Mouse (Mus musculus) forebrain, embryonic 13.5 days (tissue): ENCODE measurements around the gene Ackr3. TPM values are rescaled to one million over a fixed set of nuclear protein-coding genes. Genes with fewer than 3 reads are reported as not detected.

Experiments used
- ATAC-seq: fragments of 200-750 bp; cut with Nextera tagmentation; 2 replicates; pipeline ENCODE4 v1.8.0; 2017
- H3K27ac ChIP-seq: fragments of 300-500 bp; sonication (generic); 2 replicates; pipeline ENCODE4 v1.5.1; 2015; ENCODE audit warnings: inconsistent platforms, mild to moderate bottlenecking, moderate library complexity
- H3K27me3 ChIP-seq: fragments of 300-500 bp; sonication (generic); 2 replicates; pipeline ENCODE4 v1.6.1; 2015; ENCODE audit warnings: mild to moderate bottlenecking, inconsistent platforms
- H3K36me3 ChIP-seq: fragments of 300-500 bp; sonication (generic); 2 replicates; pipeline ENCODE4 v1.6.1; 2015; ENCODE audit warnings: mild to moderate bottlenecking, inconsistent platforms; ENCODE audit not compliant: poor library complexity, severe bottlenecking
- H3K4me1 ChIP-seq: fragments of 300-500 bp; sonication (generic); 2 replicates; pipeline ENCODE4 v1.6.1; 2015; ENCODE audit warnings: inconsistent platforms
- H3K4me2 ChIP-seq: fragments of 300-500 bp; sonication (generic); 2 replicates; pipeline ENCODE4 v1.6.1; 2015; ENCODE audit warnings: inconsistent platforms, mild to moderate bottlenecking, moderate library complexity
- H3K4me3 ChIP-seq: fragments of 300-500 bp; sonication (generic); 2 replicates; pipeline ENCODE4 v1.5.1; 2015; ENCODE audit warnings: mild to moderate bottlenecking, inconsistent platforms
- H3K9ac ChIP-seq: fragments of 300-500 bp; sonication (generic); 2 replicates; pipeline ENCODE4 v1.6.1; 2015; ENCODE audit warnings: mild to moderate bottlenecking, inconsistent platforms
- H3K9me3 ChIP-seq: fragments of 300-500 bp; sonication (generic); replicated peaks from 2 replicates; pipeline ENCODE4 v1.6.1; 2016; ENCODE audit warnings: inconsistent platforms
- WGBS: fragments of 180-500 bp; shearing (Covaris S2); methylation state at CpG from one replicate; pipeline ENCODE4 v1.1.7; 2015; 5-methylcytosine and 5-hydroxymethylcytosine counted together
- polyA plus RNA-seq: library from polyadenylated mRNA; unstranded; fragments of >200 nt; fragmentation: Nextera tagmentation; extraction: Ambion mirVana; gene quantifications from 2 replicates; pipeline ENCODE4 v1.2.1, GENCODE M21; 2015

The Ackr3 gene
- polyA plus RNA-seq, 1 experiment from 2014 or later = 28.5 TPM

GRCm38 (mm10) chr1:90206684-90207083, 2.9 kb downstream of the Ackr3 start:
- peak overlapping the region; percentile 91 for H3K27ac ChIP-seq
- WGBS = 41% methylated on average over 3 of the region's 3 CpGs
- peaks cover 82% of the 10 kb centered on the region for H3K4me1 ChIP-seq

DNA sequence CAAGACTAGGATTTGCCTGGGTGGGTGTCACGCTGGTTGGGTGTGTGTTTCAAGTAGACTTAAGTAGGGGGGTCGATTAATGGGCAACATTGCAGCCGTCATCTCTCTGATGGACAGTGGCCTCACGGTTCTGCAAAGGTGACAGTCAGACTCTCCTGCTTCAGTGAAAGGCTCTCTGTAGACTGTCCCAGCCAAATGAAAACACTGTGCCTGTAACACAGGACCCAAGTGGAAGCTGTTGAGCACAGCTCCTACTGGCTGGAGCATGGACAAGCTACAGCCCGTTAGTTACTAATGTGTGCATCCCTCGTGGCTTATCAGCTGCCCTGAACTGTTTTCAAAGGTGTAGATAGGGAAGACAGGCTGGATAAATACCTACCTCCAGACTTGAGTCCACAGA, 3.5 kb downstream of the Ackr3 start:
- peaks cover 76% of the 10 kb centered on the region for H3K4me1 ChIP-seq
- no peak for ATAC-seq
- WGBS = 43% methylated on average over 6 of the region's 6 CpGs
- peaks cover 4% of the 10 kb centered on the region; the same call in 1 of the 2 replicates for H3K27me3 ChIP-seq
- H3K36me3 ChIP-seq = no peaks in the 10 kb centered on the region
- peak overlapping the region; percentile 68 for H3K9ac ChIP-seq
- peak overlapping the region; percentile 91 for H3K27ac ChIP-seq
- no peaks in the 10 kb centered on the region for H3K9me3 ChIP-seq
- peak overlapping the region; percentile 67 for H3K4me2 ChIP-seq
- peak overlapping the region; percentile 60 for H3K4me3 ChIP-seq

More at GRCm38 (mm10) chr1:90206684-90207083, 2.9 kb downstream of the Ackr3 start:
- ATAC-seq = no peak
- peaks cover 9% of the 10 kb centered on the region; the same call in 1 of the 2 replicates for H3K27me3 ChIP-seq
- H3K9ac ChIP-seq = peak overlapping the region; percentile 68
- peak overlapping the region; percentile 67 for H3K4me2 ChIP-seq
- H3K4me3 ChIP-seq = peak overlapping the region; percentile 60
- H3K36me3 ChIP-seq = no peaks in the 10 kb centered on the region
- no peaks in the 10 kb centered on the region for H3K9me3 ChIP-seq

DNA sequence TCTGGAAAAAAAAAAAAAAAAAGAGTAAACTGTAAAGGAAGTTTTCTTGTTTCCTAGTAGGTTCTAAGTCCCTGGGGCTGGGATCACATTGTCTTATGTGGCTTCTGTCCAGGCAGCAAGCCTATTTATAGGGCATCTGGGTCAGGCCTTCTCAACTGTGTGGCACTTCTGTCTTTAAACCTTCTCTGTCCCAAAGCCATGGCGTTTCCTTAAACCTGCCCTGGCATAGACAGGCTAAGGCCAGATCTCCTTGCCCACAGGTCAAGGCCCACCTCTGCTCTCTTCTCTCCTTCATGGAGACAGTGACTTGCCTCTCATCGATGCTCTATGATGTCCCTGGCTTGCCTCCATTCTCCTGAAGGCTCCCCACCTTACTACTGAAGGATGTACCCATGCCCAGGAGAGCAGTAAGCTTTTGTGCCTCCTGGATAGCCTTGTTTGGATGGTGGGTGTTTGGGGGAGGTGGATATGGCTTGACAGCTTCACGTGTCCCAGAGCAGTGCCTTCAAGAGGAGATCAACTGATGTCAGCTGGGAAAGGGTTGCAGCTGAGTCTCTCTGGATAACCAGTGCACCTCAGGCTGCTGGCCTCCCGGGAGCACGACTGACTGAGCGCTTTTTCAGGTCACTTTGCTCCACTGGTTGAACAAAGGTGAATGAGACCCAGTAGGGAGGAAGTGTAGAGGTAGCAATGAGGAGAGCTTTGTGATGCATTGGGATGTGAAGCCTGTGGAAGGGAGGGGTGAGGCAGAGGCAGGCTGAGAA, 4.1 kb downstream of the Ackr3 start:
- H3K9ac ChIP-seq = peak overlapping the region; percentile 68
- peaks cover 74% of the 10 kb centered on the region for H3K4me1 ChIP-seq
- peak overlapping the region; percentile 67 for H3K4me2 ChIP-seq
- H3K9me3 ChIP-seq = no peaks in the 10 kb centered on the region
- ATAC-seq = no peak
- H3K36me3 ChIP-seq = no peaks in the 10 kb centered on the region
- H3K27ac ChIP-seq = peak overlapping the region; percentile 91
- H3K4me3 ChIP-seq = peak overlapping the region; percentile 60
- 49% methylated on average over 6 of the region's 6 CpGs for WGBS
- H3K27me3 ChIP-seq = no peaks in the 10 kb centered on the region

DNA sequence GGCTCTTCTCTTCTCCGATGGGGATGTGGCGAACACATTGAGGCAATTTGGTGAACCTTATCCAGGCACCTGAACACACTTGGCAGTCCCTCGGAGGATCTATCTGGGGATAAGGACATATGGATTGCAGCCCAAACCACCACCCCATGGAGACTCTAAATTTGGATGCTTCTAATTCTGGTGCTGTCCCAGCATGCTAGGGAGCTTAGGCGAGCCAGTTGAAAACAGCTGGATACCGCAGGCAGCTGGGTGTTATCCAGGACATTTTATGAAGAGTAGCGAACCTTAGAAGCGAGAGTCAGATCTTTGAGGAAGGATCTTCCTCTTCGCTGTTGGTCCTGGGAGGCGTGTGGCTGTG, 4.7 kb downstream of the Ackr3 start:
- H3K4me2 ChIP-seq = peak overlapping the region; percentile 67
- 0 out of 2 replicates have a peak, but pooled peaks cover 4% of the 10 kb centered on the region for H3K36me3 ChIP-seq
- peak overlapping the region; percentile 91 for H3K27ac ChIP-seq
- no peak for ATAC-seq
- 59% methylated on average over 9 of the region's 9 CpGs for WGBS
- peak overlapping the region; percentile 68; the same call in 1 of the 2 replicates for H3K9ac ChIP-seq
- H3K27me3 ChIP-seq = no peaks in the 10 kb centered on the region
- peak overlapping the region; percentile 60 for H3K4me3 ChIP-seq
- H3K9me3 ChIP-seq = no peaks in the 10 kb centered on the region
- H3K4me1 ChIP-seq = peaks cover 72% of the 10 kb centered on the region

DNA sequence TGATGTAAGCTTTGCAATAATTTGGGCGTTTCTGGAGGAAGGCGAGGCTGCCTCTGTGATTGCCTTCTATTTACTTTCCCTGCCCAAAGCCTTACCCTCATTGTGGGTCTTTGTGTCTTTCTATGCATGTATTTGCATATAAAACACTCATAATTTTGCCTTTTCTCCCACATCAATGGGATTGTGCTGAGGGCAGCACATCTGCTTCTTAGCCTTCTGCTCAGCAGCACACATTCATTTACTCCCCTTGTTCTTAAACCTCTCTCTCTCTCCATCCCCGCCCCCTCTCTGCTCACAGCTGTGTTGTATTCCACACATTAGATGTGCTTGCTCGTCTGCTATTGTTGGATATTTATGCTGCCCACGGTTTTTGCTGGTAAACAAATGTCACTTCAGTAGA, 5.3 kb downstream of the Ackr3 start:
- peak overlapping the region; percentile 67 for H3K4me2 ChIP-seq
- H3K4me3 ChIP-seq = no peak overlapping the region
- peaks cover 10% of the 10 kb centered on the region for H3K36me3 ChIP-seq
- peak overlapping the region; percentile 91 for H3K27ac ChIP-seq
- no peaks in the 10 kb centered on the region for H3K27me3 ChIP-seq
- peak; percentile 81 for ATAC-seq
- H3K4me1 ChIP-seq = peaks cover 68% of the 10 kb centered on the region
- H3K9me3 ChIP-seq = no peaks in the 10 kb centered on the region
- no peak overlapping the region for H3K9ac ChIP-seq
- WGBS = 39% methylated on average over 5 of the region's 5 CpGs

- Histone ChIP-seq H3K4me2 (peak overlapping the region; percentile 3; the same call in 1 of the 2 replicates), H3K27ac (peak overlapping the region; percentile 91), H3K9ac (no peak overlapping the region), H3K4me1 (peaks cover 62% of the 10 kb centered on the region), H3K36me3 (peaks cover 16% of the 10 kb centered on the region), H3K9me3 (no peaks in the 10 kb centered on the region), H3K4me3 (no peak overlapping the region), H3K27me3 (no peaks in the 10 kb centered on the region)
- ATAC-seq = no peak
- WGBS = 82% methylated on average over 2 of the region's 2 CpGs
Observed at GRCm38 (mm10) chr1:90209741-90210140, 6.0 kb downstream of the Ackr3 start.

DNA sequence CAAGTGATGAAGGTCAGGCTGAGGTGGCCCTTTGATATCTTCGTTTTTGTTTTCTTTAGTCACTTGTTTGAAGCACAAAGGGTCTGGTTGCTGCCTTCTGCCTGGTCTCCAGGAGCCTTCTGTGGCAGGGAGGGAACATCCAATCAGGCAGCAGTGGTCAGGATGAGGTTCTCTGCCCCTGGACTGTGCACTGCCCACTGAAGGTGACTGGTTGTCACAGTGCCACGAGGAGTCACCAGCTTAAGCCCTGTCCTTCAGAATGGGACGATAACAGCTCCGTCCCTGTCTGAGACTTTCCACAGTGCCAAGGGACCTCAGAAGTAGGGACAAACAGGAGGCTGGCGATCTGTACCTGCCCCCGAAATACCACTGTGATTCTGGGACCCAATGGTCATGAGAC, 6.6 kb downstream of the Ackr3 start:
- no peak for ATAC-seq
- Histone ChIP-seq H3K36me3 (peaks cover 22% of the 10 kb centered on the region), H3K9ac (no peak overlapping the region), H3K4me1 (peaks cover 60% of the 10 kb centered on the region), H3K9me3 (no peaks in the 10 kb centered on the region), H3K27me3 (no peaks in the 10 kb centered on the region), H3K27ac (peak overlapping the region; percentile 36; the same call in 1 of the 2 replicates), H3K4me2 (peak overlapping the region; percentile 19), H3K4me3 (no peak overlapping the region)
- 92% methylated on average over 6 of the region's 6 CpGs for WGBS

DNA sequence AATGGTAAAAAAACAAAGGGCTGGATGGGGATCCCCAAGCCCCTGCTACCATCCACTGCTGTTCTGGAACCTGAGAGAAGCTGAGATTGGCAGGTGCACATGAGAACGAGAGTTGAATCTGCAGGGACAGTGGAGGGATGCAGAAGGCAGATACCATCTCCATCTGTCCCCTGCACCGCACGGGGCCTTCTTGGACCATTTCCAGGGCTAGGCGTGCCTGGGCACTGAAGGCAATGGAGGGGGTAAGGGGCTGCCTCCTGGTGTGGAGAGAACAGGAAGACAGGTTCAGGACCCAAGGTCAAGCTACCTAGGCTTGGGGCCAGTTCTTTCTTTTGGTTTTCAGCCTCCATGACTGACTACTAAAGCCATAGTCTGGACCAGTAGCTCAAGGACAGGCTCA, 7.0 kb downstream of the Ackr3 start:
- H3K4me1 ChIP-seq = peaks cover 58% of the 10 kb centered on the region
- peaks cover 26% of the 10 kb centered on the region for H3K36me3 ChIP-seq
- no peaks in the 10 kb centered on the region for H3K9me3 ChIP-seq
- H3K4me2 ChIP-seq = peak overlapping the region; percentile 19
- no peak for ATAC-seq
- no peak overlapping the region for H3K4me3 ChIP-seq
- H3K27ac ChIP-seq = peak overlapping the region; percentile 36; the same call in 1 of the 2 replicates
- H3K27me3 ChIP-seq = no peaks in the 10 kb centered on the region
- 51% methylated on average over 4 of the region's 4 CpGs for WGBS
- no peak overlapping the region for H3K9ac ChIP-seq

DNA sequence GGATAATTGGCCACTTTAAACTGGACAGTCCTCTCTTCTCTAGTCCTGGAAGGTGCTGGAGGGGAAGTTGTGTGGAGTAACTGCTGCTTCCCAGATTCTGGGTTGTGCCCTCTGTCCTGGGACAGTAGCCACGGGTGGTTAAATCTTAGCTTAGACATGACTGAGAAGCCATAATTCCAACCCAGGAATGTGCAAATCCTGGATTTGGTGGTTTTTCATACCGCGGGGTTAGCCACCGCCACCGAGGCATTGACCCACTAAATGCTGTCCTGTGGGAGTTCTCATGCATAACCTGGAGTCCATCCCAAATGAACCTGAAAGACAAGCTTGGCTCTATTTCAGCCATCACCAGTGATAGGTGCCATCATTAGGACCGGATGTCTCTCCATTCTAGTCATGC, 8.6 kb downstream of the Ackr3 start:
- Histone ChIP-seq H3K4me3 (no peak overlapping the region), H3K36me3 (peaks cover 37% of the 10 kb centered on the region), H3K9ac (no peak overlapping the region), H3K9me3 (no peaks in the 10 kb centered on the region), H3K4me1 (peaks cover 42% of the 10 kb centered on the region), H3K27me3 (no peaks in the 10 kb centered on the region), H3K27ac (no peak overlapping the region), H3K4me2 (0 out of 2 replicates have a peak overlapping the region, but pooled peaks have one; percentile 19)
- no peak for ATAC-seq
- WGBS = 82% methylated on average over 6 of the region's 6 CpGs

DNA sequence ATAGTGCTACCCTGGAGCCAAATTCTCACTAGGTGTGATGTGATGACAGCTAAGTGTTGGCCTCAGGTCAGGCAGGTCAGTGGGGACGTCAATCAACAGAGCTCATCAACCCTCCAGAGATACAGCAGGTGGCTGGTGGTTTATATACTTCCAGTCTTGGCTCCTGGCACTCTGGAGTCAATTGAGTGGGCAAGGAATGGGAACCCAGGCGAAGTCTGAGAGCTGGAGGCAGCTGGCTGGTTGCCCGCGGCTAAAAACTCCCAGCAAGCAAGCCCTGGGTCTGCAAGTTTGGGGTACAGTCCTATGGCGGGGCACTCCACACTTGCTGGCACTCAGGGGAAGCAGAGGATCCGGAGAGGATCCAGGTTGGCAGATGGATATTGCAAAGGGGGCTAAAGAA, 9.1 kb downstream of the Ackr3 start:
- no peak overlapping the region for H3K4me2 ChIP-seq
- no peak overlapping the region for H3K4me3 ChIP-seq
- no peak overlapping the region for H3K9ac ChIP-seq
- peaks cover 41% of the 10 kb centered on the region for H3K36me3 ChIP-seq
- no peaks in the 10 kb centered on the region for H3K9me3 ChIP-seq
- H3K27me3 ChIP-seq = no peaks in the 10 kb centered on the region
- peaks cover 38% of the 10 kb centered on the region for H3K4me1 ChIP-seq
- 87% methylated on average over 6 of the region's 6 CpGs for WGBS
- no peak for ATAC-seq
- H3K27ac ChIP-seq = no peak overlapping the region

DNA sequence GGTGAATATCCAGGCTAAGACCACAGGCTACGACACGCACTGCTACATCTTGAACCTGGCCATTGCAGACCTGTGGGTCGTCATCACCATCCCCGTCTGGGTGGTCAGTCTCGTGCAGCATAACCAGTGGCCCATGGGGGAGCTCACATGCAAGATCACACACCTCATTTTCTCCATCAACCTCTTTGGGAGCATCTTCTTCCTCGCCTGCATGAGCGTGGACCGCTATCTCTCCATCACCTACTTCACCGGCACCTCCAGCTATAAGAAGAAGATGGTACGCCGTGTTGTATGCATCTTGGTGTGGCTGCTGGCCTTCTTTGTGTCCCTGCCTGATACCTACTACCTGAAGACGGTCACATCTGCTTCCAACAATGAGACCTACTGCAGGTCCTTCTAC, 10.2 kb downstream of the Ackr3 start:
- H3K27ac ChIP-seq = no peak overlapping the region
- H3K9me3 ChIP-seq = no peaks in the 10 kb centered on the region
- no peak overlapping the region for H3K4me3 ChIP-seq
- no peak for ATAC-seq
- H3K27me3 ChIP-seq = no peaks in the 10 kb centered on the region
- H3K9ac ChIP-seq = no peak overlapping the region
- WGBS = 97% methylated on average over 12 of the region's 12 CpGs
- peaks cover 42% of the 10 kb centered on the region for H3K36me3 ChIP-seq
- peaks cover 27% of the 10 kb centered on the region for H3K4me1 ChIP-seq
- no peak overlapping the region for H3K4me2 ChIP-seq

DNA sequence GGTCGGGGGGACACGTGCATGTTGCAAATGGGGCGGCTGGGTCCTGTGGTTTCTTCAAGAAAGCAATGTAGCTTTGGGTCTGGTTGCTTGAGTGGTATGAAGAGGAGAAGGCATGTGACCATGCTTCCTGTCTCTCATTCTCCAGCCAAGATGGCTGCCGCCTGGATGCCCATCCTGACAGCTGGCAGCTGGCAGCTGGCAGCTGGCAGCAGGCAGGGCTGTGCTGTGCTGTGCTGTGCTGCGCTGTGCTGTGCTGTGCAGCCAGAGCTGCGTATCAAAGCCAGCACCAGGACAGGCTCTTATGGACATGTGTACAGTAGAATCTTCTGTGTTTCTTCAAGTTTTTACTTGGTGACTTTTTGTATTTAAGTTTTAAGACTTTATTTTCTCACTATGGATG, 11.1 kb downstream of the Ackr3 start:
- WGBS = 93% methylated on average over 6 of the region's 6 CpGs
- no peak overlapping the region for H3K9ac ChIP-seq
- H3K4me2 ChIP-seq = no peak overlapping the region
- no peak for ATAC-seq
- H3K27me3 ChIP-seq = no peaks in the 10 kb centered on the region
- H3K4me3 ChIP-seq = no peak overlapping the region
- H3K4me1 ChIP-seq = peaks cover 23% of the 10 kb centered on the region
- peaks cover 42% of the 10 kb centered on the region for H3K36me3 ChIP-seq
- no peaks in the 10 kb centered on the region for H3K9me3 ChIP-seq
- H3K27ac ChIP-seq = no peak overlapping the region
